9 mouse cellular contexts compared by ENCODE assay signal in genomic region chr14:62226576-62227047, GRCm38 (mm10).
A peak's percentile ranks its signal among the peaks of the same experiment; 100 is the strongest.
DNase-seq lines count a peak whose midpoint lies in the region; ATAC-seq lines count a peak whose summit lies in the region.
"Had no signal": no experiment of that assay in that cellular context is flagged by ENCODE, and none has a peak within 500 bp of the region (broad histone marks: within the 10 kb centered on the region; RNA-seq: fewer than 3 reads in every experiment).

No protein-coding gene starts in this region.

- H3K9me3 ChIP-seq in lung, embryonic 16.5 days (ENCODE audit: control insufficient read depth, low read length) = no peaks in the 10 kb centered on the region
- no peaks in the 10 kb centered on the region for H3K9me3 ChIP-seq in forebrain, embryonic 14.5 days (replicated peaks; ENCODE audit: control insufficient read depth, low read length)
- H3K9me3 ChIP-seq: lung, embryonic 15.5 days had no signal

- H3K9ac ChIP-seq in lung, embryonic 16.5 days (ENCODE audit: low read length) = no peak overlapping the region
- no peak overlapping the region for H3K9ac ChIP-seq in forebrain, embryonic 14.5 days (ENCODE audit: low read length)
- H3K9ac ChIP-seq: lung, embryonic 15.5 days had no signal

- no peaks in the 10 kb centered on the region for H3K36me3 ChIP-seq in lung, embryonic 16.5 days (ENCODE audit: control insufficient read depth, insufficient read depth, low read length)
- no peaks in the 10 kb centered on the region for H3K36me3 ChIP-seq in forebrain, embryonic 14.5 days (ENCODE audit: control insufficient read depth, insufficient read depth, low read length)
- H3K36me3 ChIP-seq: lung, embryonic 15.5 days had no signal

- no peaks in the 10 kb centered on the region for H3K27me3 ChIP-seq in lung, embryonic 16.5 days (ENCODE audit: control insufficient read depth, insufficient read depth, low read depth, low read length)
- no peaks in the 10 kb centered on the region for H3K27me3 ChIP-seq in forebrain, embryonic 14.5 days (replicated peaks; ENCODE audit: control insufficient read depth, insufficient read depth, low read length)
- H3K27me3 ChIP-seq: lung, embryonic 15.5 days had no signal

- no peak overlapping the region for H3K27ac ChIP-seq in lung, embryonic 16.5 days (ENCODE audit: low read length)
- H3K27ac ChIP-seq in forebrain, embryonic 14.5 days (ENCODE audit: low read depth, low read length) = peak overlapping the region; percentile 84
- H3K27ac ChIP-seq: lung, embryonic 15.5 days had no signal

- 68% methylated on average over 11 of the region's 11 CpGs for WGBS in lung, embryonic 16.5 days
- 9% methylated on average over 11 of the region's 11 CpGs for WGBS in forebrain, embryonic 14.5 days

- no peak overlapping the region for H3K4me2 ChIP-seq in lung, embryonic 16.5 days (ENCODE audit: low read depth, low read length)
- peak overlapping the region; percentile 35 for H3K4me2 ChIP-seq in forebrain, embryonic 14.5 days (ENCODE audit: low read length)
- H3K4me2 ChIP-seq: lung, embryonic 15.5 days had no signal

- H3K4me3 ChIP-seq in lung, embryonic 16.5 days (ENCODE audit: low read length) = no peak overlapping the region
- no peak overlapping the region for H3K4me3 ChIP-seq in forebrain, embryonic 14.5 days (ENCODE audit: low read depth, low read length)
- H3K4me3 ChIP-seq: lung, embryonic 15.5 days had no signal

- no peaks in the 10 kb centered on the region for H3K4me1 ChIP-seq in lung, embryonic 16.5 days (replicated peaks; ENCODE audit: control insufficient read depth, insufficient read depth, low read length)
- peaks cover 11% of the 10 kb centered on the region for H3K4me1 ChIP-seq in forebrain, embryonic 14.5 days (ENCODE audit: control insufficient read depth, insufficient read depth, low read length)
- H3K4me1 ChIP-seq: lung, embryonic 15.5 days had no signal

- 0 out of 2 replicates have a peak, but pooled peaks have one; percentile 15 for ATAC-seq in lung, embryonic 16.5 days (ENCODE audit: low read depth)
- ATAC-seq in forebrain, embryonic 14.5 days = peak; percentile 94
- no peak for ATAC-seq in megakaryocyte, adult 5-6 weeks (ENCODE audit: poor library complexity, severe bottlenecking)

- peak; percentile 15 to 16 for DNase-seq in adrenal gland, postnatal 36 days
- DNase-seq in adrenal gland, adult 8-10 months = no peak
- DNase-seq in lung, postnatal 25 days (ENCODE audit: low spot score) = no peak
- peak; percentile 95 for DNase-seq in forebrain, embryonic 14.5 days (ENCODE audit: low spot score)
- DNase-seq in layer of hippocampus, postnatal 36 days = peak; percentile 27 to 51
- DNase-seq in right cerebral cortex, postnatal 36 days (ENCODE audit: low spot score in 2 of 2) = peak; percentile 3 to 14

Comparison
In these comparisons a context has a peak if more than half of its experiments do, and no peak if none do; other contexts are left out.
1. DNase-seq: peak in adrenal gland, postnatal 36 days (2 of 2), forebrain, embryonic 14.5 days (single experiment), layer of hippocampus, postnatal 36 days (2 of 2) and right cerebral cortex, postnatal 36 days (2 of 2); none in adrenal gland, adult 8-10 months (single experiment) and lung, postnatal 25 days (single experiment).